Mouse (Mus musculus): ENCODE measurements around the gene Edrf1.

- TF ChIP-seq POLR2A (IDR thresholded peaks at IDR 0.05; ENCODE audit: extremely low read depth, insufficient read depth, low read length) (no peak), CTCF (IDR thresholded peaks at IDR 0.05; ENCODE audit: low read depth, low read length) (no peak)
Observed at GRCm38 (mm10) chr7:133607331-133607730, 30.0 kb upstream of the Edrf1 start.

Measured in liver, adult 2 months (tissue).